Mouse (Mus musculus) gastrocnemius, postnatal 4 days (tissue): ENCODE measurements around the gene Pde4d. TPM values are rescaled to one million over a fixed set of nuclear protein-coding genes. Genes with fewer than 3 reads are reported as not detected.

Experiments
- DNase-seq, 2 experiments: peaks; one replicate each; pipeline ENCODE4 v3.0.0; 2021 to 2022; ENCODE audit warnings: low spot score in 2 of 2, mixed read lengths in 2 of 2
- total RNA-seq, 2 experiments: library from RNA; stranded (reverse); gene quantifications; 2 replicates each; pipeline ENCODE4 v1.2.3; 2021

The Pde4d gene
- total RNA-seq, 2 experiments from 2014 or later = 67.3 to 73.3 TPM

GRCm38 (mm10) chr13:109907634-109908033 is 1457.9 kb downstream of the Pde4d start:
- peak; percentile 30 to 63 for DNase-seq

DNA sequence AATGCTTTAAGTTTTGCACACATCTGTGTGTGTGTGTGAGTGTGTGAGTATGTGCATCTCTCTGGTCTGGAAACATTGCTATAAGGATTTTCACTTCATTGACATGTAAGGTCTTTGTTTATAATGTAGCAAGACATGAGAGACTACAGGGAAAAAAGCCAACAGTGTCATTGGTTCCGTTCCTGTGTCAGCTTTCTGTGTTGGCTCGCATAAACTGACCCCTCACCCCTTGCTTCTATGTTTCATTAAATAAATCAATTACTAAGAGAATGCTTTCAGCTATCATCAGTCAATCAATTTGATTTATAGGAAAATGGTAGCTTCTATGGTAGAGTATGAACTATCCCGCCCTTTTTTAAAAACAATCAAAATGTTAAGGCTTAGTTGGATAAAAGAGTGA is 1458.6 kb downstream of the Pde4d start:
- no peak for DNase-seq

GRCm38 (mm10) chr13:109909111-109909510 is 1459.4 kb downstream of the Pde4d start:
- no peak for DNase-seq

DNA sequence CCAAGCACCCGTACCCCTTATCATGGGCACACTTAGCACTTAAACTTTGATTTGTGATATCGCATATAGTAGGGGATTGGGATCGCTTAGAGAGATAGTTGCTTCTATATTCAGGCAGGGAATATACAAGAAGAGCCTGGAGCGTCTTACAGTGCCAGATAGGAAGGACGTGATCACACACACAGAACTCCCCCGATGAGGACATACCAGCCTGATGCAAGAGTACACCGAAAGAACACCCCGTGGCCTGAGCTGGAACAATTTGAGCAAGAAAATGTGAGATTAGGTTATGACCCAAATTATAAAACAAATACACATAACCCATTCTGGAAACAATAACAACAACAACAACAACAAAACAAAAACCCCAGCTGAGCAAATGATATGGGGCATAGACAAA is 1461.2 kb downstream of the Pde4d start:
- no peak for DNase-seq

- no peak for DNase-seq
Measured at GRCm38 (mm10) chr13:109912635-109913034, 1462.9 kb downstream of the Pde4d start.

GRCm38 (mm10) chr13:109914246-109914645 is 1464.5 kb downstream of the Pde4d start:
- DNase-seq = no peak

GRCm38 (mm10) chr13:109914846-109915245 is 1465.1 kb downstream of the Pde4d start:
- DNase-seq = no peak

GRCm38 (mm10) chr13:109915501-109915900 is 1465.8 kb downstream of the Pde4d start:
- no peak for DNase-seq

DNA sequence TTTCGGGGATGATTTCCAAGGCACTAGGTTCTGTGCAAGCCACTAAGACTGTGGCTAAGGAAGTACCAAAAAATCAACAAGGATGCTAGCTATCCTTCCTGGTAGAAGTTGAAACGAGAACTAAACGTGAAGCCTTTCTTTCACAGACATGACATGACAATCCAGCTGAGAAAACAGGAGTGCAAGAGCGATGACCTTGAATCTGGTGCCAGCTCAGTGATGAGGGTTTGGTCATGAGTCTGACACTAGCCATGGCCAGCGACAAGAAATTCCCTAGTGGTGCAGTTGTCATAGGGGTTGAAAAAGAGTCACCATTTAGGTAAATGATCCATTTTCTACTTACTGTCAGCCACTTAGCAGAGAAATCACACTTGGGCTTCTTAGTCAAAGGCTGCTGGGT is 1466.2 kb downstream of the Pde4d start:
- DNase-seq = no peak

DNA sequence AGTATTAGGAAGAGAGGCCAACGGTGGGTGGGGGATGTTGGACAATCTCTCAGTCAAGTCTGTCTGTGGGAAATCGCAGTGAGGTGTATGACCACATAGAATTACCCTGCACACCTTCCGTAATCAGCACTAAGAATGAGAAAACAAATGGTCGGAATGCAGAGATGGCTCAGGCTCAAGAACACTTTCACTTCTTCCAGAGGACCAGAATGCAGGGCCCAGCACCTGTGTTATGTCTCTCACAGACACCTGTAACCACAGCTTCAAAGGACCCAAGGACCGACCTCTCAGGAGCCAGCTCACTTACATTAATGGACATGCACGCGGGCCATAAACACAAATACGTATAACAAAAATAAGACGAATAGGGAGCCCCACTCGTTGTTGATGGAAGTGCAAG is 1467.8 kb downstream of the Pde4d start:
- DNase-seq = no peak

DNA sequence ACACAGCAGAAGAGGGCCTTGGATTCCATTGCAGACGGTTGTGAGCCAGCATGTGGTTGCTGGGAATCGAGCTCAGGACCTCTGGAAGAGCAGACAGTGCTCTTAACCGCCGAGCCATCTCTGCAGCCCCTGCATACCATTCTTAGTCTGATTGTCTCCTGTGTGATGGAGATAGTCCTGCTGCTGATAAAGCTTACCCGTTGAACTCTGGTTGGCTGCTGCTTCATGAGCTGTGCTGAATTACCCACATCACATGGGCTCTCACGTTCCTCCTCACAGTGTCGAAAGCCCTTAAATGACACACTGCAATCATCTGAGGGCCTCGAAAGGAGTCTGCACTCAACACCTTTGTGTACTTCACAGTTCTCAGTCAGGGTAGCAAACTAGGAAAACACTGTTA is 1468.9 kb downstream of the Pde4d start:
- DNase-seq = no peak

- DNase-seq = no peak
Measured at GRCm38 (mm10) chr13:109920256-109920655, 1470.5 kb downstream of the Pde4d start.

DNA sequence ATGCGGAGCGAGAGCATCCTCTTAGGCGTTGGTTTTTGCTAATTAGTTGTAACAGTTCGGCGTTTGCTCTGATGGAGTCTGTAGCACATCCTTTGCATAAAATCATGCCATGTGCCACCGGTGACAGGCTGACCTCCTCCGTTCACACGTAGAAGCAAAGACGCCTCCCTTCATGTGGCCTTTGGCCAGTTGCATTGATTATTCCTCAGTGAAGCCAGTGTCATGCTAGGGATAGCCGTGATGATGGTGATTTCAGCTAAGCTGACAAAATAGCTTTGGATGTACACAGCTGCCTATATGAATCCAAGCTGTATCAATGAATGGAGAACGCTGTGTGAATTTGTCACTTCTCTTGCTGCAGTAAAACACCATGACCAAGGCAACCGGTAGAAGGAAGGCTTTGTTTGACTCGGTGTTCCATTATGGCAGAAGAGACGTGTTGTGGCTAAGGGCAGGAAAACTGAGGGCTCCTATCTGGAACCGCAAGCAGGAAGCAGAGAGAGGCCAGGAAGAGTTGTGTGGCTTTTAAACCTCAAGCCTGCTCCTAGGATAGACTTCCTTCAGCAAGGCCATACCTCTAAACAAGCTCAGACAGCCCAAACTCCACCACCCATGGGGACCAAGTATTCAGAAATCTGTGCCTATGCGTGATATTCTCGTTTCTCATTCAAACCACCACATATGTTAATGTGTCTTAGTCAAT is 1471.7 kb downstream of the Pde4d start:
- no peak for DNase-seq

DNA sequence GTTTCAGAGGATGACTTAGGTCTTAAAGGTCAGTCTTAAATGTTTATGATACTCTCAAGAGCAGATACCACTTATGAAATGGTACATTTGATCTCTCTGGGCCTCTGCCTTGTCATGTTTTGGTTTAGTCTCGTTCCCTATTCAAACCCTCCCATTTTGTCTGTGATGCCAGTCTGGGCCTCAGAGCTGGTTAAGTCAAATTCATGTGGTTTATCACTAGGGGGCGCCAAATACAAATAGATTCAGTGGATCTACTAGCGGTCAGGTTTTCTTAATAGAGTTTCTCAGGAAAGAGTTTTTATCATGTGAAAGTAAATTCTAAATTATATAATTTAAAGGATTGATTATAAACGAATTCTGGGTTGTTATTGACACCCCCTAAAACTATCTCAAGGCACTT is 1472.5 kb downstream of the Pde4d start:
- no peak for DNase-seq

DNA sequence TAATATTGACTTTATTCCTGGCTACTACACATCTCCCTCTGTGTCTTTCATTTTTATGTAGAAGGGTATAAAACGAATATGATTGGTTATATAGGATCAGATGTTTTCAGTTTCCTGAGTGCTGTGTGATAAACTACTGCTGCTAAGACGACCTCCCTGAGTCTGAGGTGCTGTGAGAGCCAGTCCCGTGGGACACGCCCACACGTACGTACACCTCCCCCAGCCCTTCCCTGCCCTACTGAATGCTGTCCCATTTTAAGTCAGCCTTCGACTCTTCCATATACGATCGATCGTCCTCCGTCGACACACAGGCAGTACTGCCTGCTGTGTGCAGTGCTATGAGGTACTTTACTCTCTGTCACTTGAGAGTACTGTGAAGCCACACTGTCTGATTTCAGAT is 1473.0 kb downstream of the Pde4d start:
- no peak for DNase-seq

GRCm38 (mm10) chr13:109924771-109925170 is 1475.0 kb downstream of the Pde4d start:
- no peak for DNase-seq

- no peak for DNase-seq
Measured at GRCm38 (mm10) chr13:109926277-109926920, 1476.7 kb downstream of the Pde4d start.

GRCm38 (mm10) chr13:109927782-109928181 is 1478.0 kb downstream of the Pde4d start:
- DNase-seq = no peak

- no peak for DNase-seq
Measured at GRCm38 (mm10) chr13:109932688-109933087, 1482.9 kb downstream of the Pde4d start.

- DNase-seq = no peak
Measured at GRCm38 (mm10) chr13:109933554-109933953, 1483.8 kb downstream of the Pde4d start.

GRCm38 (mm10) chr13:109936866-109937265 is 1487.1 kb downstream of the Pde4d start:
- DNase-seq = no peak

DNA sequence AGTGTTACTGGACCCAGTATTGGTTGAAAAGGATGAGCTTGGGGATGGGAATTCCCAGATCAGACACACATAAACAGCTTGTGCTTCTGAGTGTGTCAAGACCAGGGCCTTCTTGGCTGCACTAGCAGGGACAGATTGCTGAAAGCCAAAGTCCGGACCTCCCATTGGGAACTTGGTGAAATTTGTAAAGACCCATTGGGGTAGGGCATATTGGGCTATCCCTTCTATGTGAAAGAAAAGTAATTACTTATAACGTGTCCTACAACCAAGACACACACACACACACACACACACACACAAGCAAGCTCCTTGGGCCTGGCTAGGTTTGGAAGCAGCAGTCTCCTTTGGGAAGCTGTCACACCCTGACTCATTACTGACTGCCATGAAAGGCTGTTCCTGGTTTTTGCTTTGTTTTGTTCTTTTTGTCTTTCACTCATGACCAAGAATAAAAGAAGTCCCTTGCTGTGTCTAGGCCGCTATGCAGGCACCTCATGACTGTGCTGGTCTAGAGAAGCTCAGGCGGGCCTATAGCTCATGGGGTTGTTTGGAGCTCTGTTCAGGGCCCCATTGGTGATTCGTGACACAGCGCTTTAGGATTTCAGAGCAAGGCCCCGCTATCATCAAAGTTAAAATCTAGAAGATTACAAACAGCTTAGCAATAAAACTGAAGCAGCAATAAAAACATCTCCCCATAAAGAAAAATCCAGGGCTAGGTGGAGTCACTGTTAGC is 1495.2 kb downstream of the Pde4d start:
- no peak for DNase-seq
